8 mouse cellular contexts compared by ENCODE assay signal in the genomic region with DNA sequence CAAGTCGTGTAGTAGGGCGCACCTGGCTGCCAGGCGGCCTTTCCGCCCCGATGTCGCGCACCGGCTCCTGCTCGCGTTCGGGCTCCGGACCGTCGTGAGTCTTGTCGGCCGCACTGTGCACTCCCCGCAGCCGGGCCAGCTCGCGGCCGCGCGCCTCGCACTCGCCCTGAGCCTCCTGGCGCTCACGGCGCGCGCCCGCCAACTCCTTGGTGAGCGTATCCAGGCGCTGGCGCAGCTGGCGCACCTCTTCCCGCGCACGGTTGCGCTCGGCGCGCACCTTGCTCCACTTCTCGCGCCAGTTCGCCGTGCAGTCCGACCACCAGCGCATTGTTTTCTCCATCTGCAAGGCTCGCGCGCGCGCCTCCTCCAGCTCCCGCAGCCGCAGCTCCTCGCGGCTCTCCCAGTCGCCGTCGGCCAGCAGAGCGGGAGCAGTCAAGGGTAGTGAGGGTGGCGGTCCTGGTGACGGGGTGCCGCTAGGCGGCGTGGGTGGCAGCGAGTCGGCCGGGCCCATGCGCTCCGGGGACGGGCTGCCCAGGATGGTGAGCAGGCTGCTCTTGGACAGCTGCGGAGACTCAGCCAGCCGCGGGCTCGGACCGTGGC. TPM values are rescaled to one million over a fixed set of nuclear protein-coding genes. Genes with fewer than 3 reads are reported as not detected.
DNase-seq lines count a peak whose midpoint lies in the region; ATAC-seq and TF ChIP-seq lines count a peak whose summit lies in the region.

No protein-coding gene starts in this region.

- H3K4me1 ChIP-seq in limb, embryonic 15.5 days: peaks cover 61% of the 10 kb centered on the region
- peaks cover 31% of the 10 kb centered on the region for H3K4me1 ChIP-seq in midbrain, embryonic 15.5 days
- H3K4me1 ChIP-seq in testis, adult 2 months (ENCODE audit: control insufficient read depth, insufficient read depth, low read length): peaks cover 22% of the 10 kb centered on the region

- 0 out of 2 replicates have a peak, but pooled peaks have one; percentile 12 for TF ChIP-seq CTCF in testis, adult 2 months (IDR thresholded peaks at IDR 0.05; ENCODE audit: control insufficient read depth, insufficient read depth, insufficient replicate concordance, low read depth, low read length)

- peak; percentile 14 to 37 for DNase-seq in cerebellum, adult 18-20 months
- DNase-seq in cerebellum, adult 11 months: no peak
- peak; percentile 51 to 57 for DNase-seq in adrenal gland, postnatal 4 days (ENCODE audit: low spot score in 2 of 2)
- peak; percentile 34 to 46 for DNase-seq in frontal cortex, postnatal 36 days (ENCODE audit: low spot score in 2 of 2)
- peak; percentile 61 for DNase-seq in kidney, adult 11 months

- H3K4me3 ChIP-seq in limb, embryonic 15.5 days: peak overlapping the region; percentile 31
- peak overlapping the region; percentile 44 for H3K4me3 ChIP-seq in midbrain, embryonic 15.5 days
- peak overlapping the region; percentile 64 for H3K4me3 ChIP-seq in testis, adult 2 months (ENCODE audit: control insufficient read depth, low read depth, low read length)

- H3K27me3 ChIP-seq in limb, embryonic 15.5 days: peaks cover 9% of the 10 kb centered on the region
- peaks cover 47% of the 10 kb centered on the region for H3K27me3 ChIP-seq in midbrain, embryonic 15.5 days (replicated peaks)
- no peaks in the 10 kb centered on the region for H3K27me3 ChIP-seq in testis, adult 2 months (ENCODE audit: control insufficient read depth, insufficient read depth, low read length)

- H3K9ac ChIP-seq in limb, embryonic 15.5 days: no peak overlapping the region
- peak overlapping the region; percentile 25 for H3K9ac ChIP-seq in midbrain, embryonic 15.5 days

- ATAC-seq in limb, embryonic 15.5 days (ENCODE audit: insufficient number of reproducible peaks, low FRiP score, low TSS enrichment, low read depth): no peak
- ATAC-seq in midbrain, embryonic 15.5 days (replicated peaks): peak; percentile 57

- H3K36me3 ChIP-seq in limb, embryonic 15.5 days: peaks cover 51% of the 10 kb centered on the region
- H3K36me3 ChIP-seq in midbrain, embryonic 15.5 days (replicated peaks): no peaks in the 10 kb centered on the region
- H3K36me3 ChIP-seq in testis, adult 2 months (ENCODE audit: control insufficient read depth, insufficient read depth, low read length): no peaks in the 10 kb centered on the region

- TF ChIP-seq POLR2A in testis, adult 2 months (IDR thresholded peaks at IDR 0.05; ENCODE audit: control insufficient read depth, low read depth, low read length): no peak

- H3K4me2 ChIP-seq in limb, embryonic 15.5 days: peak overlapping the region; percentile 54
- peak overlapping the region; percentile 72 for H3K4me2 ChIP-seq in midbrain, embryonic 15.5 days

- no peak overlapping the region for H3K27ac ChIP-seq in limb, embryonic 15.5 days
- no peak overlapping the region for H3K27ac ChIP-seq in midbrain, embryonic 15.5 days
- H3K27ac ChIP-seq in testis, adult 2 months (ENCODE audit: control insufficient read depth, insufficient read depth, low read depth, low read length): no peak overlapping the region

- 15% methylated on average over 77 of the region's 77 CpGs for WGBS in limb, embryonic 15.5 days
- 5% methylated on average over 77 of the region's 77 CpGs for WGBS in midbrain, embryonic 15.5 days

- no peaks in the 10 kb centered on the region for H3K9me3 ChIP-seq in limb, embryonic 15.5 days
- H3K9me3 ChIP-seq in midbrain, embryonic 15.5 days: no peaks in the 10 kb centered on the region

RNA-seq across cellular contexts. Expression of a gene that starts 4.7 kb away (rescaled TPM):
- total RNA-seq in adrenal gland, postnatal 4 days (2021): 10 to 100 TPM; 13.3 to 14.0 TPM
- polyA plus RNA-seq in limb, embryonic 15.5 days (2015; fragmentation: Nextera tagmentation; extraction: Ambion mirVana): 39.5 and 41.8 TPM in 2 replicates
- 4.9 and 6.0 TPM in 2 replicates for polyA plus RNA-seq in midbrain, embryonic 15.5 days (2015; fragmentation: Nextera tagmentation; extraction: Ambion mirVana)
- 0.59 and 2.1 TPM in 2 replicates for polyA plus RNA-seq in testis, adult 2 months (2012; rRNA removed)

RNA-seq across cellular contexts. Expression of a gene that starts 10.3 kb away (rescaled TPM):
- under 1 TPM; 0.28 to 0.42 TPM for total RNA-seq in adrenal gland, postnatal 4 days (2021)
- 0.22 TPM in 1 of 2 replicates, not detected in the other for polyA plus RNA-seq in limb, embryonic 15.5 days (2015; fragmentation: Nextera tagmentation; extraction: Ambion mirVana)
- 0.05 TPM in 1 of 2 replicates, not detected in the other for polyA plus RNA-seq in midbrain, embryonic 15.5 days (2015; fragmentation: Nextera tagmentation; extraction: Ambion mirVana)
- polyA plus RNA-seq in testis, adult 2 months (2012; rRNA removed): 0.15 and 0.26 TPM in 2 replicates

RNA-seq across cellular contexts. Expression of a gene that starts 37.0 kb away (rescaled TPM):
- total RNA-seq in adrenal gland, postnatal 4 days (2021): 10 to 100 TPM; 21.5 to 24.9 TPM
- polyA plus RNA-seq in limb, embryonic 15.5 days (2015; fragmentation: Nextera tagmentation; extraction: Ambion mirVana): 28.2 and 32.1 TPM in 2 replicates
- polyA plus RNA-seq in midbrain, embryonic 15.5 days (2015; fragmentation: Nextera tagmentation; extraction: Ambion mirVana): 92.9 and 99.7 TPM in 2 replicates
- polyA plus RNA-seq in testis, adult 2 months (2012; rRNA removed): 1.5 and 1.6 TPM in 2 replicates

RNA-seq across cellular contexts. Expression of a gene that starts 55.9 kb away (rescaled TPM):
- 10 to 100 TPM; 61.4 to 65.6 TPM for total RNA-seq in adrenal gland, postnatal 4 days (2021)
- polyA plus RNA-seq in limb, embryonic 15.5 days (2015; fragmentation: Nextera tagmentation; extraction: Ambion mirVana): 121 and 122 TPM in 2 replicates
- polyA plus RNA-seq in midbrain, embryonic 15.5 days (2015; fragmentation: Nextera tagmentation; extraction: Ambion mirVana): 117 and 122 TPM in 2 replicates
- polyA plus RNA-seq in testis, adult 2 months (2012; rRNA removed): 54.8 and 58.9 TPM in 2 replicates

Comparison
In these comparisons a context has a peak if more than half of its experiments do, and no peak if none do; other contexts are left out.
1. RNA of a gene that starts 37.0 kb away (polyA plus RNA-seq): 92.9 to 99.7 TPM in midbrain, embryonic 15.5 days and 28.2 to 32.1 TPM in limb, embryonic 15.5 days; 1.5 to 1.6 TPM in testis, adult 2 months; every median in the first group is over 10 times any median in the second.
2. Peak in every context shown above with its lines, with median percentiles within 50 percentile points of each other: H3K4me3 ChIP-seq.